Mouse (Mus musculus) small intestine, adult 2 months (tissue): ENCODE data around the gene Pak4. TPM values are rescaled to one million over a fixed set of nuclear protein-coding genes. Genes with fewer than 3 reads are reported as not detected.

Experiments used
- H3K27ac ChIP-seq: fragments of 200-500 bp; 2 replicates; pipeline ENCODE4 v1.5.1; 2012; ENCODE audit warnings: low read depth, low read length, control low read depth, inconsistent platforms; ENCODE audit not compliant: insufficient read depth
- H3K27me3 ChIP-seq: fragments of 200-500 bp; 2 replicates; pipeline ENCODE4 v1.6.1; 2012; ENCODE audit warnings: mild to moderate bottlenecking, moderate library complexity, low read length, inconsistent platforms; ENCODE audit not compliant: control insufficient read depth, insufficient read depth
- H3K36me3 ChIP-seq: fragments of 200-500 bp; 2 replicates; pipeline ENCODE4 v1.6.1; 2012; ENCODE audit warnings: mild to moderate bottlenecking, low read length, control low read depth, inconsistent platforms; ENCODE audit not compliant: control insufficient read depth, insufficient read depth
- H3K4me1 ChIP-seq: fragments of 200-500 bp; 2 replicates; pipeline ENCODE4 v1.6.1; 2012; ENCODE audit warnings: low read length, inconsistent platforms, mixed read lengths; ENCODE audit not compliant: control insufficient read depth, insufficient read depth, insufficient read length
- H3K4me3 ChIP-seq: fragments of 200-500 bp; 2 replicates; pipeline ENCODE4 v1.5.1; 2012; ENCODE audit warnings: low read depth, mild to moderate bottlenecking, control low read depth, inconsistent platforms, low read length, moderate library complexity
- CTCF ChIP-seq: fragments of 200-500 bp; IDR thresholded peaks from 2 replicates; pipeline ENCODE4 v1.5.1; 2012; ENCODE audit warnings: low read depth, mild to moderate bottlenecking, control low read depth, inconsistent platforms, low read length, moderate library complexity, mixed read lengths; ENCODE audit not compliant: insufficient replicate concordance, insufficient read length; ENCODE audit errors: extremely low read depth
- POLR2A ChIP-seq: fragments of 200-500 bp; IDR thresholded peaks from 2 replicates; pipeline ENCODE4 v1.6.1; 2012; ENCODE audit warnings: low read depth, mild to moderate bottlenecking, control low read depth, inconsistent platforms, low read length, moderate library complexity
- WGBS: fragments of 180-500 bp; shearing (Covaris S2); methylation state at CpG from one replicate; pipeline ENCODE4 v1.1.7; 2018; 5-methylcytosine and 5-hydroxymethylcytosine counted together
- polyA plus RNA-seq: library from polyadenylated mRNA; depleted of rRNA; stranded (reverse); fragments of >200 nt; gene quantifications from 2 replicates; pipeline ENCODE4 v1.2.3, GENCODE M21; 2012; rRNA removed

Gene Pak4
- polyA plus RNA-seq: 50.3 and 112 TPM in 2 replicates

GRCm38 (mm10) chr7:28597642-28598446, at the start of gene Pak4, which contains the start of gene Samd4b:
Gene Pak4 (minus strand): TSS chr7:28598185.
Gene Samd4b (minus strand): TSS chr7:28598144.
- Histone ChIP-seq H3K27ac (peak within 1 kb of the TSS; percentile 92), H3K27me3 (no peaks in the 10 kb centered on the region), H3K4me1 (peaks cover 31% of the 10 kb centered on the region), H3K36me3 (0 out of 2 replicates have a peak, but pooled peaks cover 3% of the 10 kb centered on the region), H3K4me3 (peak within 1 kb of the TSS; percentile 98)
- under 1% methylated on average over 62 of the region's 66 CpGs for WGBS
- no peak for TF ChIP-seq CTCF
- TF ChIP-seq POLR2A: peak; percentile 95

GRCm38 (mm10) chr7:28647016-28647415, 49.0 kb upstream of the Pak4 start:
- TF ChIP-seq POLR2A: no peak
- TF ChIP-seq CTCF: no peak
- WGBS: 33% methylated on average over 7 of the region's 7 CpGs
- H3K4me1 ChIP-seq: no peaks in the 10 kb centered on the region
- no peaks in the 10 kb centered on the region for H3K27me3 ChIP-seq
- no peak overlapping the region for H3K27ac ChIP-seq
- no peak overlapping the region for H3K4me3 ChIP-seq
- no peaks in the 10 kb centered on the region for H3K36me3 ChIP-seq

GRCm38 (mm10) chr7:28645947-28646475, 48.0 kb upstream of the Pak4 start:
- Histone ChIP-seq H3K4me3 (no peak overlapping the region), H3K27me3 (no peaks in the 10 kb centered on the region), H3K4me1 (no peaks in the 10 kb centered on the region), H3K36me3 (no peaks in the 10 kb centered on the region), H3K27ac (no peak overlapping the region)
- 78% methylated on average over 2 of the region's 2 CpGs for WGBS
- no peak for TF ChIP-seq CTCF
- TF ChIP-seq POLR2A: no peak

GRCm38 (mm10) chr7:28645366-28645765, 47.4 kb upstream of the Pak4 start:
- Histone ChIP-seq H3K4me3 (no peak overlapping the region), H3K27ac (no peak overlapping the region), H3K4me1 (no peaks in the 10 kb centered on the region), H3K36me3 (no peaks in the 10 kb centered on the region), H3K27me3 (no peaks in the 10 kb centered on the region)
- TF ChIP-seq POLR2A (no peak), CTCF (no peak)
- WGBS: 83% methylated on average over 6 of the region's 6 CpGs

- WGBS: 61% methylated on average over 8 of the region's 8 CpGs
- 0 out of 2 replicates have a peak, but pooled peaks cover 3% of the 10 kb centered on the region for H3K27me3 ChIP-seq
- TF ChIP-seq POLR2A: no peak
- TF ChIP-seq CTCF: no peak
- no peaks in the 10 kb centered on the region for H3K4me1 ChIP-seq
- H3K27ac ChIP-seq: no peak overlapping the region
- no peaks in the 10 kb centered on the region for H3K36me3 ChIP-seq
- H3K4me3 ChIP-seq: no peak overlapping the region
Observed at GRCm38 (mm10) chr7:28641546-28641945, 43.6 kb upstream of the Pak4 start.

- H3K27me3 ChIP-seq: 0 out of 2 replicates have a peak, but pooled peaks cover 3% of the 10 kb centered on the region
- no peak for TF ChIP-seq CTCF
- TF ChIP-seq POLR2A: no peak
- no peak overlapping the region for H3K27ac ChIP-seq
- no peaks in the 10 kb centered on the region for H3K36me3 ChIP-seq
- no peak overlapping the region for H3K4me3 ChIP-seq
- 8% methylated on average over 8 of the region's 8 CpGs for WGBS
- H3K4me1 ChIP-seq: no peaks in the 10 kb centered on the region
Observed at GRCm38 (mm10) chr7:28637511-28637910, 39.5 kb upstream of the Pak4 start.

GRCm38 (mm10) chr7:28634128-28634527, 36.1 kb upstream of the Pak4 start:
- Histone ChIP-seq H3K27ac (no peak overlapping the region), H3K4me1 (no peaks in the 10 kb centered on the region), H3K27me3 (peaks cover 23% of the 10 kb centered on the region), H3K4me3 (no peak overlapping the region), H3K36me3 (no peaks in the 10 kb centered on the region)
- TF ChIP-seq CTCF (no peak), POLR2A (no peak)
- WGBS: 16% methylated on average over 4 of the region's 4 CpGs
